17 mouse cellular contexts compared by ENCODE assay signal in the genomic region with DNA sequence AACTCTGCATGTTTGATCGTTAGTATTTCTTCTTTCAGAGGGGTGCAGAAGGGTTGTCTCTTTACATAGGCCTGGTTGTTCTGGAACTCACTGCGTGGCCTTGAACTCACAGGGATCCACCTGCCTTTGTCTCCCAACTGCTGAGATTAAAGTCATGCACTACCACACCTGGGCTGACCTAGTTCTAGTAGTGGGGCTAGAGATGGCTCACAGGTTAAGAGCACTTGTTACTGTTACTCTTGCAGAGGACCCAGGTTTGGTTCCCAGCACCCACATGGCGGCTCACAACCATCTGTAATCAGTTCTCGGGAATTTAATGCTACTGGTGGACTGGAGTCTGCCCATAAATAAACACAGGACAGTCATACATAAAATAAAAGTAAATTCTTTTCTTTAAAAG.
"Had no signal": no experiment of that assay in that cellular context is flagged by ENCODE, and none has a peak within 500 bp of the region (broad histone marks: within the 10 kb centered on the region; RNA-seq: fewer than 3 reads in every experiment).

No protein-coding gene starts in this region.

- DNase-seq: kidney, postnatal 14 days; layer of hippocampus, adult 9-11 months; layer of hippocampus, postnatal 36 days; lung, embryonic 14.5 days; lung, postnatal 10 days; lung, postnatal 4 days; retina, postnatal 1 day; right cerebral cortex, postnatal 4 days; spleen, adult 18-20 months; thymus, adult 18-20 months; thymus, postnatal 14 days had no signal

- H3K4me1 ChIP-seq: kidney, embryonic 15.5 days; liver, embryonic 12.5 days had no signal

- H3K27me3 ChIP-seq: kidney, embryonic 15.5 days; limb, embryonic 15.5 days; liver, embryonic 12.5 days; neural tube, embryonic 12.5 days had no signal

- H3K27ac ChIP-seq: liver, embryonic 12.5 days; midbrain, embryonic 10.5 days; neural tube, embryonic 12.5 days had no signal

- H3K9ac ChIP-seq: kidney, embryonic 15.5 days; limb, embryonic 15.5 days; liver, embryonic 12.5 days; lung, embryonic 14.5 days; neural tube, embryonic 12.5 days had no signal

- H3K9me3 ChIP-seq: kidney, embryonic 15.5 days; limb, embryonic 15.5 days; liver, embryonic 12.5 days; midbrain, embryonic 10.5 days; neural tube, embryonic 12.5 days had no signal

- H3K4me2 ChIP-seq: kidney, embryonic 15.5 days; limb, embryonic 15.5 days; liver, embryonic 12.5 days; lung, embryonic 14.5 days; neural tube, embryonic 12.5 days had no signal

- H3K4me3 ChIP-seq: kidney, embryonic 15.5 days; limb, embryonic 15.5 days; liver, embryonic 12.5 days; midbrain, embryonic 10.5 days; myocyte; neural tube, embryonic 12.5 days had no signal

- ATAC-seq: liver, embryonic 12.5 days had no signal
